Mouse (Mus musculus) intestine, embryonic 16.5 days (tissue): ENCODE measurements around the gene Tnpo3. TPM values are rescaled to one million over a fixed set of nuclear protein-coding genes. Genes with fewer than 3 reads are reported as not detected.

Experiments used
- ATAC-seq: fragments of 200-750 bp; cut with Nextera tagmentation; 2 replicates; pipeline ENCODE4 v1.8.0; 2017; ENCODE audit warnings: moderate TSS enrichment, moderate library complexity
- H3K27ac ChIP-seq: fragments of 300-500 bp; sonication (generic); 2 replicates; pipeline ENCODE4 v1.5.1; 2014; ENCODE audit warnings: mild to moderate bottlenecking, low read length
- H3K27me3 ChIP-seq: fragments of 300-500 bp; sonication (generic); replicated peaks from 2 replicates; pipeline ENCODE4 v1.6.1; 2014; ENCODE audit warnings: low read length, control low read depth, mixed read lengths; ENCODE audit not compliant: control insufficient read depth, insufficient read depth
- H3K36me3 ChIP-seq: fragments of 300-500 bp; sonication (generic); 2 replicates; pipeline ENCODE4 v1.6.1; 2014; ENCODE audit warnings: low read length, control low read depth; ENCODE audit not compliant: control insufficient read depth, insufficient read depth
- H3K4me1 ChIP-seq: fragments of 300-500 bp; sonication (generic); 2 replicates; pipeline ENCODE4 v1.6.1; 2014; ENCODE audit warnings: low read length, control low read depth, mixed read lengths; ENCODE audit not compliant: control insufficient read depth, insufficient read depth
- H3K4me2 ChIP-seq: fragments of 300-500 bp; sonication (generic); 2 replicates; pipeline ENCODE4 v1.6.1; 2014; ENCODE audit warnings: low read depth, low read length, control low read depth
- H3K4me3 ChIP-seq: fragments of 300-500 bp; sonication (generic); 2 replicates; pipeline ENCODE4 v1.5.1; 2014; ENCODE audit warnings: mild to moderate bottlenecking, low read length
- H3K9ac ChIP-seq: fragments of 300-500 bp; sonication (generic); 2 replicates; pipeline ENCODE4 v1.6.1; 2014; ENCODE audit warnings: low read depth, low read length
- H3K9me3 ChIP-seq: fragments of 300-500 bp; sonication (generic); 2 replicates; pipeline ENCODE4 v1.6.1; 2016; ENCODE audit warnings: low read length, control low read depth; ENCODE audit not compliant: control insufficient read depth
- WGBS: fragments of 180-500 bp; shearing (Covaris S2); extraction: QIAGEN DNeasy Blood & Tissue Kit; methylation state at CpG from one replicate; pipeline ENCODE4 v1.1.7; 2014; 5-methylcytosine and 5-hydroxymethylcytosine counted together
- polyA plus RNA-seq: library from polyadenylated mRNA; unstranded; fragments of >200 nt; fragmentation: Nextera tagmentation; extraction: Ambion mirVana; gene quantifications from 2 replicates; pipeline ENCODE4 v1.2.1, GENCODE M21; 2015

Gene Tnpo3
- polyA plus RNA-seq, 1 experiment from 2014 or later = 71.3 TPM

GRCm38 (mm10) chr6:29637397-29638373 is 28.0 kb upstream of the Tnpo3 start:
- H3K27ac ChIP-seq = no peak overlapping the region
- no peak overlapping the region for H3K9ac ChIP-seq
- H3K36me3 ChIP-seq = no peaks in the 10 kb centered on the region
- H3K4me2 ChIP-seq = no peak overlapping the region
- no peaks in the 10 kb centered on the region for H3K4me1 ChIP-seq
- ATAC-seq = no peak
- no peak overlapping the region for H3K4me3 ChIP-seq
- no peaks in the 10 kb centered on the region for H3K9me3 ChIP-seq
- no peaks in the 10 kb centered on the region for H3K27me3 ChIP-seq
- 78% methylated on average over 3 of the region's 3 CpGs for WGBS

DNA sequence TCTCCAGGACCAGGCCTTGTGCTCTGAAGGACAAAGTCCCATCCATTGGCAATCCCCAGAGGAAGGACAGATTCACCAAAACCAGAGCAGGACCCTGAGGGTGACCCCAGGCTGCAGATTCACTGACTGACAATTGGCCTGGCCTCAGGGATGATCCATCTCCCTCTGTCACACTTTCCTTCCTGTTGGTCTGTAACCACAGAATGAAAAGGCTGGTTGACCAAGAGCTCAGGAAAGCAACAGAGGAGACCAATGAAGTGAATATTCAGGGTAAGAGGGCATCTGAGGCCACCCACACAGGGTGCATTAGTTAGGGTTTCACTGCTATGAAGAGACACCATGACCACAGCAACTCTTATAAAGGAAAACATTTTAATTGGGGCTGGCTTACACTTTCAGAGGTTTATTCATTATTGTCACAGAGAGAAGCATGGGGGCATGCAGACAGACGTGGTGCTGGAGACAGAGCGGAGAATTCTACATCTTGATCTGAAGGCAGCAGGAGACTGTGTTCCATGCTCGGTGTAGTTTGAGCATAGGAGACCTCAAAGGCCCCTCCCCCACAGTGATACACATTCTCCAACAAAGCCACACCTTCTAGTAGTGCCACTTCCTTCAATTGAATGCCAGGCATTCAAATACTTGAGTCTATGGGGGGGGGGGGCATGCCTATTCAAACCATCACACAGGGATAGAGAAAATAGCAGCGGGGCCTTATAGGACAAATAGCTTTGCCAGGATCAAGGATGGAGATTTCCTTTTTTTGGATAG is 26.8 kb upstream of the Tnpo3 start:
- H3K27me3 ChIP-seq = peaks cover 4% of the 10 kb centered on the region; the same call in 1 of the 2 replicates
- H3K27ac ChIP-seq = no peak overlapping the region
- H3K4me3 ChIP-seq = no peak overlapping the region
- H3K9me3 ChIP-seq = no peaks in the 10 kb centered on the region
- ATAC-seq = no peak
- H3K36me3 ChIP-seq = no peaks in the 10 kb centered on the region
- H3K9ac ChIP-seq = no peak overlapping the region
- no peak overlapping the region for H3K4me2 ChIP-seq
- no peaks in the 10 kb centered on the region for H3K4me1 ChIP-seq
- 89% methylated on average over 4 of the region's 4 CpGs for WGBS

- H3K4me2 ChIP-seq = no peak overlapping the region
- no peaks in the 10 kb centered on the region for H3K4me1 ChIP-seq
- no peaks in the 10 kb centered on the region for H3K36me3 ChIP-seq
- H3K27ac ChIP-seq = no peak overlapping the region
- peaks cover 4% of the 10 kb centered on the region; the same call in 1 of the 2 replicates for H3K27me3 ChIP-seq
- H3K9me3 ChIP-seq = no peaks in the 10 kb centered on the region
- H3K9ac ChIP-seq = no peak overlapping the region
- 93% methylated on average over 1 of the region's 1 CpGs for WGBS
- no peak overlapping the region for H3K4me3 ChIP-seq
- ATAC-seq = no peak
Observed at GRCm38 (mm10) chr6:29634537-29634936, 24.9 kb upstream of the Tnpo3 start.

- Histone ChIP-seq H3K36me3 (no peaks in the 10 kb centered on the region), H3K9ac (no peak overlapping the region), H3K27me3 (peaks cover 4% of the 10 kb centered on the region; the same call in 1 of the 2 replicates), H3K9me3 (no peaks in the 10 kb centered on the region), H3K27ac (no peak overlapping the region), H3K4me2 (no peak overlapping the region), H3K4me3 (no peak overlapping the region), H3K4me1 (no peaks in the 10 kb centered on the region)
- 42% methylated on average over 12 of the region's 12 CpGs for WGBS
- ATAC-seq = no peak
Observed at GRCm38 (mm10) chr6:29632552-29633292, 23.0 kb upstream of the Tnpo3 start.

DNA sequence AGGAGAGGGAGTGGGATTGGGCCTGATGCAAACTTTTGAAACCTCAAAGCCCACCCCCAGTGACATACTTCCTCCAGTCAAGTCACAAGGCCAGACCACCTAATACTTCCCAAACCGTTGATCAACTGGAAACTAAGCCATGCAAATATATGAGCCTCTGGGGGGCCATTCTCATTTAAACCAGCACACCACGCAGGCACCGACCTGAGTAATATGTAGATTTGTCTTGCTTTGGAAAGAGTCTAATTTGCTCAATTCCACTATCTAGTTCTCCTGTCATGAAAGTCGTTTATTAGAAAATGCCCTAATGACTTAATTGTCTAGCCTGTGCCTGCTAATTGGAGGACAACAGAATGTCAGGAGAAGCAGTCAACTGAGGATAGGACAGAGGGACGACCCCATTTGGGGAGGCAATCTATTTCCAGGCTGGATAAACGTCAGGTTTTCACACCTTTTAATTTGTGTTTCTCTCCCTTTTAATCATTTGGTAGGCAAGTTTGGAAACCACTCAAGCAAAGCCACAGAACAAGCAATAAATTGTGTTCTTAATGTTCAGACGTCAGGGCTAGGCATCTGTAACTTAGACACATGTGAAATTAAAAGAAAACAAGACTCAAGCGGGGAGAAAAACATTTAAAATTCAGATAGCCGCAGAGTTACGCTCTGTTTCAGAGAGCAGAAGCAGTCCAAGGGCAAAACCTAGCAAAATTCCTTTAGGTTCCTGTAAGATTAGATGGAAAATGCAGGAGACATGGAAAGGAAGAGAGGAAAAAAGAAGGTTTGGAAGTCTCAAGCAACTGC is 22.3 kb upstream of the Tnpo3 start:
- 30% methylated on average over 10 of the region's 10 CpGs for WGBS
- Histone ChIP-seq H3K27ac (no peak overlapping the region), H3K36me3 (no peaks in the 10 kb centered on the region), H3K9ac (no peak overlapping the region), H3K4me2 (no peak overlapping the region), H3K4me3 (no peak overlapping the region), H3K9me3 (no peaks in the 10 kb centered on the region), H3K4me1 (no peaks in the 10 kb centered on the region), H3K27me3 (peaks cover 4% of the 10 kb centered on the region; the same call in 1 of the 2 replicates)
- ATAC-seq = no peak

- no peak overlapping the region for H3K9ac ChIP-seq
Observed at GRCm38 (mm10) chr6:29630216-29630615, 20.5 kb upstream of the Tnpo3 start.

DNA sequence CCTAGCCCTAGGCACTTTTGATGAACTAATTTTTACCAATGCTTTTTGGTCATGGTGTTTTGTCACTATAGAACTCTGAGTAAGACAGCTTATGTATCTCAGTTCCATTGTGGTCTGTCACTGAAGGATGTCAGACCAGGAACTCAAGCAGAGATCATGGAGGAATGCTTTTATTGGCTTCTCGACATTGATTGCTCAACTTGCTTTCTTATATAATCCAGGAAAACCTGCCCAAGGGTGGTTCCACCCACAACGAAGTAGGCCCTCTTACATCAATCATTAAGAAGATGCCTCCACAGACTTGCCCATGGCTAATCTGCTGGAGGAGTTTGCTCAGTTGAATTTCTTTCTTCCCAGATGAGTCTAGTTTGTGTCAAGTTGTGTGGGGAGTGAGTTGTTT is 18.1 kb upstream of the Tnpo3 start:
- Histone ChIP-seq H3K36me3 (no peaks in the 10 kb centered on the region), H3K4me2 (no peak overlapping the region), H3K4me3 (no peak overlapping the region), H3K27ac (no peak overlapping the region), H3K9me3 (no peaks in the 10 kb centered on the region), H3K4me1 (no peaks in the 10 kb centered on the region), H3K9ac (no peak overlapping the region), H3K27me3 (peaks cover 4% of the 10 kb centered on the region; the same call in 1 of the 2 replicates)
- no peak for ATAC-seq
- 89% methylated on average over 2 of the region's 2 CpGs for WGBS

More at GRCm38 (mm10) chr6:29630216-29630615, 20.5 kb upstream of the Tnpo3 start:
- H3K4me1 ChIP-seq = no peaks in the 10 kb centered on the region
- peaks cover 4% of the 10 kb centered on the region; the same call in 1 of the 2 replicates for H3K27me3 ChIP-seq
- ATAC-seq = no peak
- no peak overlapping the region for H3K4me3 ChIP-seq
- no peak overlapping the region for H3K4me2 ChIP-seq
- no peaks in the 10 kb centered on the region for H3K36me3 ChIP-seq
- H3K27ac ChIP-seq = no peak overlapping the region
- no peaks in the 10 kb centered on the region for H3K9me3 ChIP-seq
- WGBS = 83% methylated on average over 1 of the region's 1 CpGs

GRCm38 (mm10) chr6:29623857-29624256 is 14.2 kb upstream of the Tnpo3 start:
- ATAC-seq = no peak
- 90% methylated on average over 2 of the region's 2 CpGs for WGBS
- Histone ChIP-seq H3K9me3 (no peaks in the 10 kb centered on the region), H3K27me3 (no peaks in the 10 kb centered on the region), H3K9ac (no peak overlapping the region), H3K27ac (no peak overlapping the region), H3K4me3 (no peak overlapping the region), H3K4me1 (no peaks in the 10 kb centered on the region), H3K4me2 (no peak overlapping the region), H3K36me3 (no peaks in the 10 kb centered on the region)
